Mouse (Mus musculus): ENCODE results near the gene Rhox4a. TPM values are rescaled to one million over a fixed set of nuclear protein-coding genes. Genes with fewer than 3 reads are reported as not detected.
"Not testable (repeated sequence)": the region's sequence is repeated elsewhere in the genome, so short reads cannot be mapped to it uniquely, and the experiment has no call there.

Gene Rhox4a
- not detected for total RNA-seq (2018; cell fraction: chromatin; rRNA removed)
- total RNA-seq (2018; cell fraction: cytosol; rRNA removed): not detected
- not detected for total RNA-seq (2018; cell fraction: nucleus; rRNA removed)
- polyA plus RNA-seq (2018): not detected in 3 replicates

GRCm38 (mm10) chrX:37265038-37265437, at the start of gene Rhox4a:
TSS of gene Rhox4a (plus strand) at chrX:37265338.
- WGBS (ENCODE audit: missing documents): no CpG with 5 or more reads among the region's 19 CpGs
- H3K27ac ChIP-seq; H3K79me2 ChIP-seq (ENCODE audit: inconsistent target); H3K4me3 ChIP-seq (ENCODE audit: inconsistent target); H3K36me3 ChIP-seq (ENCODE audit: inconsistent target): not testable (repeated sequence)

GRCm38 (mm10) chrX:37222158-37222557, 43.0 kb upstream of the Rhox4a start, which contains the start of gene Rhox1:
TSS of gene Rhox1 (minus strand) at chrX:37222258.
- 92% methylated on average over 1 of the region's 1 CpGs for WGBS (ENCODE audit: missing documents)
- not testable (repeated sequence) for H3K4me3 ChIP-seq (ENCODE audit: inconsistent target); H3K27ac ChIP-seq; H3K36me3 ChIP-seq (ENCODE audit: inconsistent target); H3K79me2 ChIP-seq (ENCODE audit: inconsistent target)

GRCm38 (mm10) chrX:37244676-37245075, 20.5 kb upstream of the Rhox4a start, which contains the start of gene Rhox2a:
TSS of gene Rhox2a (plus strand) at chrX:37244976.
- not testable (repeated sequence) for H3K27ac ChIP-seq; H3K36me3 ChIP-seq (ENCODE audit: inconsistent target); H3K4me3 ChIP-seq (ENCODE audit: inconsistent target); H3K79me2 ChIP-seq (ENCODE audit: inconsistent target)
- no CpG with 5 or more reads among the region's 9 CpGs for WGBS (ENCODE audit: missing documents)

- not testable (repeated sequence) for H3K27ac ChIP-seq; H3K4me3 ChIP-seq (ENCODE audit: inconsistent target); H3K79me2 ChIP-seq (ENCODE audit: inconsistent target); H3K36me3 ChIP-seq (ENCODE audit: inconsistent target)
- no CpG with 5 or more reads among the region's 3 CpGs for WGBS (ENCODE audit: missing documents)
Measured at GRCm38 (mm10) chrX:37249619-37250018, 15.5 kb upstream of the Rhox4a start, which contains the start of gene Rhox3a. TSS of gene Rhox3a (plus strand) at chrX:37249919.

Other genes with a start within 250 kb of the Rhox4a start
- not detected in 3 replicates for gene Sowahd, start 216.5 kb upstream of the Rhox4a start, polyA plus RNA-seq (2018)
- gene Rpl39, start 179.9 kb upstream of the Rhox4a start, polyA plus RNA-seq (2018): 127 to 644 TPM (median 571 TPM) in 3 replicates
- gene Upf3b, start 155.0 kb upstream of the Rhox4a start, polyA plus RNA-seq (2018): 12.7 to 28.5 TPM (median 13.0 TPM) in 3 replicates
- 12.2 to 23.4 TPM (median 13.1 TPM) in 3 replicates for gene Nkap, start 138.5 kb upstream of the Rhox4a start, polyA plus RNA-seq (2018)
- gene Akap14, start 96.5 kb upstream of the Rhox4a start, polyA plus RNA-seq (2018): not detected in 3 replicates
- gene Ndufa1, start 74.2 kb upstream of the Rhox4a start, polyA plus RNA-seq (2018): 328 to 367 TPM (median 332 TPM) in 3 replicates
- gene Rnf113a1, start 74.1 kb upstream of the Rhox4a start, polyA plus RNA-seq (2018): 1.6 to 2.0 TPM (median 1.7 TPM) in 3 replicates
- not detected in 3 replicates for gene Gm9, start 54.3 kb upstream of the Rhox4a start, polyA plus RNA-seq (2018)
- gene Rhox1, start 43.1 kb upstream of the Rhox4a start, polyA plus RNA-seq (2018): not detected in 3 replicates
- not detected in 3 replicates for gene Rhox2a, start 20.4 kb upstream of the Rhox4a start, polyA plus RNA-seq (2018)
- not detected in 3 replicates for gene Rhox3a, start 15.4 kb upstream of the Rhox4a start, polyA plus RNA-seq (2018)
- gene Rhox3a2, start 114.7 kb downstream of the Rhox4a start, polyA plus RNA-seq (2018): not detected in 3 replicates
- gene Rhox4a2, start 125.5 kb downstream of the Rhox4a start, polyA plus RNA-seq (2018): not detected in 3 replicates
- gene Rhox2b, start 146.7 kb downstream of the Rhox4a start, polyA plus RNA-seq (2018): not detected in 3 replicates
- not detected in 3 replicates for gene Rhox4b, start 167.2 kb downstream of the Rhox4a start, polyA plus RNA-seq (2018)
- gene Rhox2c, start 188.3 kb downstream of the Rhox4a start, polyA plus RNA-seq (2018): not detected in 3 replicates
- gene Rhox3c, start 193.2 kb downstream of the Rhox4a start, polyA plus RNA-seq (2018): not detected in 3 replicates
- not detected in 3 replicates for gene Rhox4c, start 215.0 kb downstream of the Rhox4a start, polyA plus RNA-seq (2018)
- gene Rhox2d, start 228.1 kb downstream of the Rhox4a start, polyA plus RNA-seq (2018): not detected in 3 replicates
- gene Rhox4d, start 249.0 kb downstream of the Rhox4a start, polyA plus RNA-seq (2018): not detected in 3 replicates